Mouse (Mus musculus) brain, embryonic 18.5 days (tissue): ENCODE data around the gene Bbs9.

Source experiments
- DNase-seq: peaks from one replicate; pipeline ENCODE4 v3.0.0-alpha.2; 2012; ENCODE audit warnings: low read depth, low spot score

The Bbs9 gene

DNA sequence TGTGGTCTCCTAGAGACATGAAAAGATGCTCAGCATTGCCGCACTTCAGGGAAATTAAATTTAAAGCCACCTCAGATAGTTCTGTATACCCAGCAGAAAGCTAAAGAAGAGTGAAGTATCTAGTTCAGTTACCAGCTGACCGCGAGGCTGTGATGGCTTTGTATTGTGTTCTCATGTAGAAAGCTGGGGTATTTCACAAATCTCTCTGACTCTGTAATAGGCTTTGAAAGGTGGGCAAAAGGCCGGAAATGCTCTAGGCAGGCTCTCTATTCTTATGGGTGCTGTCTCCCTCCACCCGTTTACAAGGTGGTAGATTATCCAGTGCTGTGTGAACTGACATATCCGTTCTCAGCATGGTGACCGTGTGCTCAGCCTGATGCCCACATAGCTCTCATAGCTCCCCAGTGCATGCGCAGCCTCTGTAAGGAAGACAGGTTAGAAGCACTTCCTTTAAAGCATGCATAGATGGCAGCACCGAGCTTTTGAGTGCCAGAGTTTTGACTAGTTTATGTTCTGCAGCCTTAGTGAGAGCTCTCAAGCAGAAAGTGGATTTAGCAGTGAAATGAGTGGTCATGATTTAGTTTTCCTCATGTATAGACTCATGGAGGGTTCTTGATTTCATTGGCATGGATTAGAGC lies 57.4 kb downstream of the Bbs9 start:
- DNase-seq, result peak; percentile 37

- DNase-seq, result no peak
Observed at GRCm38 (mm10) chr9:22537767-22538373, 62.4 kb downstream of the Bbs9 start.

DNA sequence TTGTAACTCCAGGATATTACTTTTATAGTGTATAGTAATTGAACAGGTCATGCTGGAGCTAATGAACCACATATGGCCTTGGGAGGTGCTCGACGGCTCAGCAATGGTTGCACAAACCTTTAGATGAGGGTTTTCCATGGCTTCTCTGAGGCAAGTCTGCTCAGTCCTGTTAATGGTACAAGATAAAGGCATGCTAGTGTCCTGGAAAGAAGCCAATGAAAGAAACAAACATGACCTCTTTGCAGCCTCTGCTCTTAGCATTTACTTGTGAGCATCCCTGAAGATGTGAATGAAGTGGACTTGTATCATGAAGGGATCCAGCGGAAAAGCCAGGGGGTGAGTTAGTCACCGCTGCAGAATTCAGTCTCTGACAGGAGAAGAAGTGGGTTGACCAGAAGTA lies 64.0 kb downstream of the Bbs9 start:
- no peak for DNase-seq

DNA sequence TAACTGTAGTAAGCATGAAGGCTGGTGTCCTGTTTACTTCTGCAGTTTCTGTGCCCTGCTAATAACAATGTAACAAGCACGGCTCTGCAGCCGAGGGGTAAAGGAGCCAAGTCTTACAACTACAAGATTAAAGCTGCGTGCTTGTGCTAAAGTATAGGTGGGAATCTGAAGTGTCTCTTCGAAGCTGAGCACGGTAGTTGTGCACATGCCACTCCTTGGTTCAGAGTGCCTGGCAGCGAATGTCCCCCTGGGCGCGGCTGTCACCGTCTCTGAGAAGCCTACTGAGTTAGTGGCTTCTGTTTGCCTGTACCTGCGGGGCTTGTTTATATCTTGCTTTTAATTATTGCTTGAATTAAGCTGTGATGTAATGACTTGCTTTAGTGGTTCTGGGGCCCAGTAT lies 65.6 kb downstream of the Bbs9 start:
- no peak for DNase-seq

GRCm38 (mm10) chr9:22543467-22543866 lies 68.0 kb downstream of the Bbs9 start:
- no peak for DNase-seq

GRCm38 (mm10) chr9:22544349-22545341 lies 69.1 kb downstream of the Bbs9 start:
- no peak for DNase-seq

DNA sequence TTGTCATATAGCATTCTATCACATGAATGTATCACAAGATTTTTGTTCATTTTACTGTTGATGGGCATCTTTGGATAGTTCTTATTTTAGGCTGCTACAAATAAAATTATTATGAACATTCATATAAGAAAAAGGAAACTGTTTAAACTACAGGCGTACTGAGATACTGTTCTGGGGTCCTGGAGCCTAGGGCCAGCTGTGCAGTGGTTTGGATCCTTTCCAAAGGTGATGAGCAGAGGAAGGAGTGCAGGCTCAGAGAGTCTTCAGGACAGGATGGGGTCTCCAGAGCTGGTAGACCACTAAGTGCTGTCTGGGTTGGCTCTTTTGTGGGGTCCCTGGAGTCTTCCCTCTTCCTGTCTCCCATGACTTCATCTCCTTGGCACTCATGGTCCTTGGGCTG lies 75.8 kb downstream of the Bbs9 start:
- no peak for DNase-seq

DNA sequence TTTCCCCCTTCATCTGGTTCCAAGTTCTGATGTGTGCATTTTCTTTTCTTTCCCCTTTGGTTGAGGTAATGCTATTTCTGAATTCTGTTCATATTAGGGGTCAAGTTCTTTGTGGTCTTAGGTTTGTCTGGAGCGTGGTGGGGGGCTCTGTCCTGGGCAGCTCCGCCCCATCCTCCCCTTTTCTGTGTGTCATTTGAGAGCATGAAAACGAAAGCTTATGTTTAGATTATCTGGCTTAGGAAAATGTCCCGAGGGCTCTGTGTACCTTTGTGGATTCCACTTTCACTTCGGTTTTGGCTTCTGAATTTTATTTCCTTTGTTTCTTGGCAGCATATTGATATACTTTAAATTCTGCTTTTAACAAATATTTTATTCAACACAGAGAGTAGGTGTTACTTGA lies 80.6 kb downstream of the Bbs9 start:
- DNase-seq, result no peak

GRCm38 (mm10) chr9:22557467-22557866 lies 82.0 kb downstream of the Bbs9 start:
- no peak for DNase-seq

- DNase-seq, result no peak
Observed at GRCm38 (mm10) chr9:22563612-22564347, 88.3 kb downstream of the Bbs9 start.

- DNase-seq, result no peak
Observed at GRCm38 (mm10) chr9:22567726-22568125, 92.2 kb downstream of the Bbs9 start.

DNA sequence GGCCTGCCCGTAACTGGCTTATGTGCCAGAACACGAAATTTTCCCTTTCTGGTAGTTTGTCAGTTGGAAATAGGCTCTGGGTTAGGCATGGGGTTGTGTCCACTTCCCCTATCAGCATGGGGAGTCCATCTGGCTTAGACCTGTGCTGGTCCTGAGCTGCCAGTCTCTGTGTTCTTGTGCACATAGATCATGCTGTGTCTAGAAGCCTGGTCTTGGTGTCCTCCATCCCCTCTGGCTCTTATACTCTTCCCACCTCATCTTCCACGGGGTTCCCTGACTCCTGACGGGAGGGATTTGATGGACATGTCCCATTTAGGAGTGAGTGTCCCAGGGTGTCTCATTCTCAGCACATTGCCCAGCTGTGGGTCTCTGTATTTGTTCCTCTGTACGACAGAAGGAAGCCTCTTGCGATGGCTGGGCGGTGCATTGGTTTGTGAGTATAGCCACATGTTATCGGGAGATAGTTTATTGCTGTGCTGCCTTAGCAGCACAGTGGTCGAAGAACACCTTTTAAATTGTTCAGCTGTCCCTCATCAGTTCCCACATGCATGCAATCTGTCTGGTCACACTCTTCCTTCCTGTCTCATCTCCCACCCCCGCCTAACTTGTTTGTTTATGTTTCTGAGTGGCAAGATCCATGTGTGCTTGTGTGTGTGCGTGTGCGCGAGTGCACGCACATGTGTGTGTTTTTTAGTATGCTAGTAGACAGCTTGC lies 101.1 kb downstream of the Bbs9 start:
- DNase-seq, result no peak

DNA sequence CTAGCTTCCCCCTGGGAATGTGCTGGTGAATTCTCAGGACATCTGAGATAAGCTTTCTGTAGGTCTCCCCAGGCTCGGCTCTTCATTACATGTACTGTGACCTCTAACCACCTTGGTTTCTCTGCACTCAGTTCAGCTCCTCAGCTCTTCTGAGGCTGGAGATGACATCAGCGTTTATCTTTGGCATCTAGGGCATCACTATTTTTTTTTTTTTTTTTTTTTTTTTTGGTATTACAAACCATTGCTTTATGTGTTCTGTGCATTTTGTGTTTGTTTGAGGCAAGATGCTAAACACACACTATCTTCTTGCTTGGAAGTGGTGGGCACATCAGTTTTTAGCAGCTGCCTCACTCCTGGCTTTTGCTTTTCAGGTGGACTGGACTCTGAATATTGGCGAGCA lies 102.8 kb downstream of the Bbs9 start:
- no peak for DNase-seq

- no peak for DNase-seq
Observed at GRCm38 (mm10) chr9:22584221-22584620, 108.7 kb downstream of the Bbs9 start.

- DNase-seq, result no peak
Observed at GRCm38 (mm10) chr9:22593032-22593431, 117.5 kb downstream of the Bbs9 start.

DNA sequence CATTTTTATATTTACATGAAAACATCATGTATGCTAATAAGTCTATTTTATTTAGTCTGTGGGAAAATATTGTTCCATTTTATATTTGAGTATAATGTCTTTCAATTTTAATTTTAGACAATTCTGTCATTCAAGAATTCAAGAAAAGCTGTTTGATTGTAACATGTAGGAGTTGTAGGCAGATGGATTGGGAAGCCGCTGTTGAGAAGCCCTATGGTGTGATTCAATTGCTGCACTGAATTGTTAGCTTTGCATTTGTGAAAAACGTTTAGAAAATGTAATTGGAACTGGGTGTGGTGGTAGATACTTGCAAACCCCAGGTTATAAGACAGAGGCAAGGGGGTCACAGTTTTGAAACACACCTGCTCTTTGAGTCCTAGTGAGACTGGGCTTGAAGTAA lies 121.1 kb downstream of the Bbs9 start:
- no peak for DNase-seq

DNA sequence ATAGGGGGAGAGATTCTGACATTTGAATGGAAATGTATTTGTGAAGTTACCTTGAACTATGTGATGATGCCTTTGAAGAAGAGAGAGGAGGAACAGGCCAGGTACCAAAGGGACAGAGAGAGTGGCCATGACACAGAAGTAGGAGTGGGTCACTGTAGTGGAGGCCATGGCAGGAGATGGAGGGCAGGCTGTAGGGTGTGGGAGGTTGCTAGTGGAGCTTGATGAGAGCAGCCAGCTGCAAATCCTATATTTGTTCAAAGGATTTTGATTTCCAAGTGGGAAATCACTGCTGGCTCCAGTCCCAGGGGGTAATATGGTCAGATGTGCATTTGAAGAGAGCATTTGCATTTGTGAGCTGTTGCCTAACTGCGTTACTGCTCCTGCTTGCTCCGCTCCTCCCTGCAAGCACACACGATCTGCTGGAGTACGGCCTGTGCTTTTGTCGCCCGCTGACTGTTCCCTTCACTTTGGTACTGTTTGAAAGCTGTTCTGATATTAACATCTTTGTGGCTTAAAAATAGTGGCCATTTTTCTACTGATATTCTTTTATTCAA lies 137.8 kb downstream of the Bbs9 start:
- no peak for DNase-seq

- no peak for DNase-seq
Observed at GRCm38 (mm10) chr9:22619245-22619644, 143.7 kb downstream of the Bbs9 start.

GRCm38 (mm10) chr9:22624966-22625365 lies 149.5 kb downstream of the Bbs9 start:
- no peak for DNase-seq

DNA sequence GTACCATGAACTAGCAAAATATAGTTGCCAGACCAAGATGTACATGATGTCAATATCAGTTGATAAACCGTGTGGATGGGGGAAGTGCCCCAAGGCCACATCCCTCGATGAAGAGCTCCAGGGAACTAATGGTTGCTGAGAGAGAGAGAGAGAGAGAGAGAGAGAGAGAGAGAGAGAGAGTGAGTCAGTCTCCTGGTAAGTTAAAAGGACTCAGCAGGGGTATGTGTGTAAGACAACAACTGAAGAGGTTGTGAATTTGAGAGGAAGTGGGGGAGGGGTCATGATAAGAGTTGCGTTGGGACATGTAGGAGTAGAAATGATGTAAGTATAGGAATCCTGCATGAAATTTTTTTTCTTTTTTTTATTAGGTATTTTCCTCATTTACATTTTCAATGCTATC lies 150.5 kb downstream of the Bbs9 start:
- DNase-seq, result no peak

- no peak for DNase-seq
Observed at GRCm38 (mm10) chr9:22627912-22628311, 152.4 kb downstream of the Bbs9 start.
